Mouse (Mus musculus): ENCODE data around the gene Sh3gl3. TPM values are rescaled to one million over a fixed set of nuclear protein-coding genes. Genes with fewer than 3 reads are reported as not detected.

Sh3gl3 gene
- polyA plus RNA-seq (2012; rRNA removed) = 12.8 and 17.5 TPM in 2 replicates

GRCm38 (mm10) chr7:82173540-82173939 lies at the start of gene Sh3gl3:
Sh3gl3 (plus strand) TSS chr7:82173840.

GRCm38 (mm10) chr7:82335211-82336121 lies 161.8 kb downstream of the Sh3gl3 start, which contains the start of gene Adamtsl3:
Adamtsl3 (plus strand) TSS chr7:82335694.

Other genes with a start within 250 kb of the Sh3gl3 start
- gene Hdgfl3, start 239.4 kb upstream of the Sh3gl3 start, polyA plus RNA-seq (2012; rRNA removed) = 39.1 and 41.8 TPM in 2 replicates
- 0.73 and 4.6 TPM in 2 replicates for gene Bnc1, start 181.5 kb upstream of the Sh3gl3 start, polyA plus RNA-seq (2012; rRNA removed)
- gene Adamtsl3, start 161.9 kb downstream of the Sh3gl3 start, polyA plus RNA-seq (2012; rRNA removed) = 0.28 and 0.68 TPM in 2 replicates